Mouse (Mus musculus) layer of hippocampus, postnatal 25 days (tissue): ENCODE measurements around the gene Rabgef1. TPM values are rescaled to one million over a fixed set of nuclear protein-coding genes. Genes with fewer than 3 reads are reported as not detected.

ENCODE experiments used
- DNase-seq, 2 experiments: peaks; one replicate each; pipeline ENCODE4 v3.0.0; 2022; ENCODE audit warnings: mixed read lengths in 2 of 2, low spot score in 1 of 2; ENCODE audit errors: extremely low spot score in 1 of 2
- total RNA-seq, 2 experiments: library from RNA; stranded (reverse); gene quantifications; 2 replicates each; pipeline ENCODE4 v1.2.3; 2021

Rabgef1 gene
- total RNA-seq, 2 experiments from 2014 or later: 45.3 to 48.0 TPM

- DNase-seq: peak; percentile 68 to 71
These were observed 85.2 kb downstream of the Rabgef1 start for GRCm38 (mm10) chr5:130256678-130257271.

GRCm38 (mm10) chr5:130257303-130257702, 85.7 kb downstream of the Rabgef1 start:
- no peak for DNase-seq

GRCm38 (mm10) chr5:130263454-130263853, 91.9 kb downstream of the Rabgef1 start:
- DNase-seq: no peak

Other genes starting within 250 kb of the Rabgef1 start
- 10 to 100 TPM; 40.5 to 45.8 TPM for gene Vkorc1l1, start 229.8 kb upstream of the Rabgef1 start, total RNA-seq
- gene Gusb, start 168.7 kb upstream of the Rabgef1 start, total RNA-seq: 10 to 100 TPM; 10.4 to 12.6 TPM
- gene Asl, start 142.6 kb upstream of the Rabgef1 start, total RNA-seq: 10 to 100 TPM; 15.8 to 21.8 TPM
- gene Crcp, start 142.5 kb upstream of the Rabgef1 start, total RNA-seq: 10 to 100 TPM; 32.0 to 38.1 TPM
- 10 to 100 TPM; 46.4 to 48.2 TPM for gene Tpst1, start 98.5 kb upstream of the Rabgef1 start, total RNA-seq
- 10 to 100 TPM; 12.9 to 13.1 TPM for gene Kctd7, start 26.9 kb upstream of the Rabgef1 start, total RNA-seq
- 10 to 100 TPM; 35.2 to 43.5 TPM for gene Tmem248, start 45.3 kb downstream of the Rabgef1 start, total RNA-seq
- gene Sbds, start 83.7 kb downstream of the Rabgef1 start, total RNA-seq: 10 to 100 TPM; 68.9 to 81.5 TPM
- gene Tyw1, start 83.8 kb downstream of the Rabgef1 start, total RNA-seq: 10 to 100 TPM; 14.4 to 18.6 TPM
- 100 to 1,000 TPM; 140 to 151 TPM for gene Caln1, start 197.7 kb downstream of the Rabgef1 start, total RNA-seq
- 1 to 10 TPM; 2.2 to 5.3 TPM for gene A330070K13Rik, start 212.8 kb downstream of the Rabgef1 start, total RNA-seq